Mouse (Mus musculus) erythroblast, embryonic 14.5 days (primary cell): ENCODE data around the gene Olfr632. TPM values are rescaled to one million over a fixed set of nuclear protein-coding genes. Genes with fewer than 3 reads are reported as not detected.
"Not testable (repeated sequence)": the region's sequence is repeated elsewhere in the genome, so short reads cannot be mapped to it uniquely, and the experiment has no call there.

Experiments
- H3K27me3 ChIP-seq: 2 replicates; pipeline ENCODE4 v1.6.1; 2012; ENCODE audit warnings: inconsistent platforms; ENCODE audit not compliant: control insufficient read depth
- H3K36me3 ChIP-seq: 2 replicates; pipeline ENCODE4 v1.6.1; 2012; ENCODE audit warnings: mild to moderate bottlenecking, inconsistent platforms; ENCODE audit not compliant: control insufficient read depth
- H3K4me1 ChIP-seq: 2 replicates; pipeline ENCODE4 v1.6.1; 2012; ENCODE audit warnings: inconsistent platforms; ENCODE audit not compliant: control insufficient read depth
- H3K4me3 ChIP-seq: replicated peaks from 2 replicates; pipeline ENCODE3; 2012; ENCODE audit warnings: moderate library complexity, mild to moderate bottlenecking, inconsistent platforms
- H3K9me3 ChIP-seq: 2 replicates; pipeline ENCODE4 v1.6.1; 2012; ENCODE audit warnings: low read length, inconsistent platforms, mixed read lengths; ENCODE audit not compliant: control insufficient read depth
- GATA1 ChIP-seq: IDR thresholded peaks from 2 replicates; pipeline ENCODE4 v1.6.1; 2012; ENCODE audit warnings: low read length, inconsistent platforms, mixed read lengths
- TAL1 ChIP-seq: IDR thresholded peaks from 3 replicates; pipeline ENCODE4 v1.6.1; 2012; ENCODE audit warnings: low read length, inconsistent platforms, mixed read lengths
- polyA plus RNA-seq: library from polyadenylated mRNA; stranded (reverse); fragments of >175 nt; gene quantifications from 2 replicates; pipeline ENCODE4 v1.2.3, GENCODE M21; 2012

Gene Olfr632
- polyA plus RNA-seq: not detected in 2 replicates

- peaks cover 40% of the 10 kb centered on the region for H3K27me3 ChIP-seq
- no peak within 1 kb of the TSS for H3K4me3 ChIP-seq
- TF ChIP-seq TAL1: no peak
- TF ChIP-seq GATA1: no peak
- H3K4me1 ChIP-seq: peaks cover 19% of the 10 kb centered on the region
- no peaks in the 10 kb centered on the region for H3K36me3 ChIP-seq
- no peaks in the 10 kb centered on the region for H3K9me3 ChIP-seq
These were observed at the start of gene Olfr632 for GRCm38 (mm10) chr7:103934264-103934663. Olfr632 (plus strand) TSS chr7:103934347.

- TF ChIP-seq TAL1 (no peak), GATA1 (no peak)
- Histone ChIP-seq H3K4me3 (no peak within 1 kb of the TSS), H3K4me1 (peaks cover 21% of the 10 kb centered on the region), H3K9me3 (no peaks in the 10 kb centered on the region; the same call in 1 of the 2 replicates), H3K36me3 (no peaks in the 10 kb centered on the region), H3K27me3 (peaks cover 68% of the 10 kb centered on the region)
These were observed 48.0 kb upstream of the Olfr632 start, which contains the start of gene Olfr66 for GRCm38 (mm10) chr7:103886152-103886551. Olfr66 (minus strand) TSS chr7:103886252.

- no peak for TF ChIP-seq GATA1
- no peak for TF ChIP-seq TAL1
- Histone ChIP-seq H3K27me3 (peaks cover 59% of the 10 kb centered on the region), H3K9me3 (no peaks in the 10 kb centered on the region), H3K4me3 (no peak within 1 kb of the TSS), H3K4me1 (peaks cover 17% of the 10 kb centered on the region), H3K36me3 (no peaks in the 10 kb centered on the region)
These were observed 39.8 kb upstream of the Olfr632 start, which contains the start of gene Olfr64 for GRCm38 (mm10) chr7:103894385-103894784. Olfr64 (minus strand) TSS chr7:103894485.

- Histone ChIP-seq H3K36me3 (no peaks in the 10 kb centered on the region; the same call in 1 of the 2 replicates), H3K4me3 (no peak within 1 kb of the TSS)
- TF ChIP-seq GATA1 (no peak), TAL1 (no peak)
These were observed 31.0 kb upstream of the Olfr632 start, which contains the start of gene Olfr65 for GRCm38 (mm10) chr7:103903187-103903586. Olfr65 (plus strand) TSS chr7:103903487.

GRCm38 (mm10) chr7:103910047-103910446 lies 24.1 kb upstream of the Olfr632 start:
- no peaks in the 10 kb centered on the region for H3K9me3 ChIP-seq
- H3K36me3 ChIP-seq: no peaks in the 10 kb centered on the region; the same call in 1 of the 2 replicates
- H3K27me3 ChIP-seq: peaks cover 13% of the 10 kb centered on the region
- TF ChIP-seq GATA1 (peak; percentile 84), TAL1 (peak; percentile 97)
- H3K4me3 ChIP-seq: peak overlapping the region; percentile 37
- peaks cover 83% of the 10 kb centered on the region for H3K4me1 ChIP-seq

More at GRCm38 (mm10) chr7:103903187-103903586, 31.0 kb upstream of the Olfr632 start, which contains the start of gene Olfr65:
- Histone ChIP-seq H3K4me1 (peaks cover 19% of the 10 kb centered on the region), H3K9me3 (no peaks in the 10 kb centered on the region), H3K27me3 (peaks cover 77% of the 10 kb centered on the region)

- H3K27me3 ChIP-seq: peaks cover 11% of the 10 kb centered on the region
- peaks cover 91% of the 10 kb centered on the region for H3K4me1 ChIP-seq
- H3K9me3 ChIP-seq: no peaks in the 10 kb centered on the region
- peak overlapping the region; percentile 50 for H3K4me3 ChIP-seq
- TF ChIP-seq GATA1 (peak; percentile 52; the same call in 1 of the 2 replicates), TAL1 (no peak)
- H3K36me3 ChIP-seq: no peaks in the 10 kb centered on the region
These were observed 21.1 kb upstream of the Olfr632 start for GRCm38 (mm10) chr7:103912969-103913511.

GRCm38 (mm10) chr7:103915338-103915737 lies 18.8 kb upstream of the Olfr632 start:
- peak; percentile 73 for TF ChIP-seq GATA1
- peak; percentile 80 for TF ChIP-seq TAL1
- H3K27me3 ChIP-seq: peaks cover 28% of the 10 kb centered on the region
- H3K9me3 ChIP-seq: no peaks in the 10 kb centered on the region
- peak overlapping the region; percentile 35 for H3K4me3 ChIP-seq
- peaks cover 77% of the 10 kb centered on the region for H3K4me1 ChIP-seq
- no peaks in the 10 kb centered on the region for H3K36me3 ChIP-seq

GRCm38 (mm10) chr7:103928525-103928924 lies 5.6 kb upstream of the Olfr632 start, which contains the start of gene Olfr631:
Olfr631 (plus strand) TSS chr7:103928825.
- peaks cover 8% of the 10 kb centered on the region for H3K4me1 ChIP-seq
- peaks cover 30% of the 10 kb centered on the region for H3K27me3 ChIP-seq
- TF ChIP-seq GATA1 (no peak), TAL1 (no peak)
- H3K4me3 ChIP-seq: no peak within 1 kb of the TSS
- no peaks in the 10 kb centered on the region for H3K36me3 ChIP-seq
- H3K9me3 ChIP-seq: no peaks in the 10 kb centered on the region

GRCm38 (mm10) chr7:103942730-103943129 lies 8.6 kb downstream of the Olfr632 start:
- H3K4me3 ChIP-seq: no peak overlapping the region
- peaks cover 24% of the 10 kb centered on the region for H3K4me1 ChIP-seq
- no peaks in the 10 kb centered on the region for H3K9me3 ChIP-seq
- H3K36me3 ChIP-seq: no peaks in the 10 kb centered on the region
- peaks cover 8% of the 10 kb centered on the region for H3K27me3 ChIP-seq
- no peak for TF ChIP-seq GATA1
- TF ChIP-seq TAL1: no peak

GRCm38 (mm10) chr7:103944137-103944536 lies 10.0 kb downstream of the Olfr632 start, which contains the start of gene Olfr633:
Olfr633 (plus strand) TSS chr7:103944437.
- TF ChIP-seq GATA1: no peak
- no peak for TF ChIP-seq TAL1
- Histone ChIP-seq H3K27me3 (peaks cover 4% of the 10 kb centered on the region; the same call in 1 of the 2 replicates), H3K36me3 (no peaks in the 10 kb centered on the region), H3K4me1 (peaks cover 20% of the 10 kb centered on the region), H3K4me3 (no peak within 1 kb of the TSS), H3K9me3 (no peaks in the 10 kb centered on the region)

GRCm38 (mm10) chr7:103966873-103967272 lies 32.7 kb downstream of the Olfr632 start:
- H3K4me3 ChIP-seq, H3K36me3 ChIP-seq, H3K9me3 ChIP-seq, H3K27me3 ChIP-seq, H3K4me1 ChIP-seq: not testable (repeated sequence)
